Mouse (Mus musculus): ENCODE measurements around the gene Pde4b.

DNA sequence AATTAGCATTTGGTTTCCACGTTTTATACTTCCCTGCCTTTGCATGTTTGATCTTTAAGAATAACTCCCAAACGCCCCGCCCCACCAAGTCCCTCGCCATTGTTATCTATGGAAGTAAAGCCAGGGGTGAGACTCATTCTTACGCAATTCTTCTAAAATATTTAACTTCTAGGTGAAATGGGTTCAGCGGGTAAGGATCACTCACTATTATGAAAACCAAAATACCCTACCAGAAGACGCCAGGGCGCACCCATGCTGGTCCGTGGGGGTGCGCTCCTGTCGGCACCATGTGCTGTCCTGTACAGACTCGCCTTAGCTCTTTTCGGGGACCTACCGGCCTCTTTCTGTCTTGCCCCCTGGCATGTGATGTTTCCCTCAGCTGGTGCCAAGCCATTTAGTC, 490.3 kb downstream of the Pde4b start:
- no peak for TF ChIP-seq CTCF (IDR thresholded peaks at IDR 0.05; ENCODE audit: control insufficient read depth, insufficient read depth, insufficient replicate concordance, low read depth, low read length)
- no peak for TF ChIP-seq POLR2A (IDR thresholded peaks at IDR 0.05; ENCODE audit: control insufficient read depth, low read depth, low read length)

Measured in testis, adult 2 months (tissue).